Mouse (Mus musculus): ENCODE results near the gene Tas2r104.

The Tas2r104 gene

DNA sequence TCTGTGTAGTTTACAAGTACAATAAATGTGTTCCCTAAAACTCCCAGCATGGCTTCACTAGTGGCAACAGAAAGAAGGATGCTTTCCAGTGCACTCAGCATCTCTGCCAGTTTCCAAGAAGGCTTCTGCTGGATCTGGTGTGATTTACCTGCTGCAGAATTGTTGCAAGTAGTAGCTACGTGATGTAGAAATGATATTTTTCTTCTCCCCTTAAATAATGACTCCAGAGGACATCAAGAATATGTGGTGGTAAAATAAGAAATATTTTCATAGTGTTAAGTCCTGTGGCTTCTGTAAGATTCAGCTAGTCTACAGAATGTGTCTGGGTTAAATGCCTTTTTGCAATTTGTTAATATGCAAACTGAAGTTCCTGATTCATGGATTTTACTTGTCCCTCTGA, at the start of gene Tas2r104:
TSS of gene Tas2r104 (minus strand) at position 101 of the 400 bp plus-strand sequence.
- ATAC-seq (ENCODE audit: low TSS enrichment) = no peak

DNA sequence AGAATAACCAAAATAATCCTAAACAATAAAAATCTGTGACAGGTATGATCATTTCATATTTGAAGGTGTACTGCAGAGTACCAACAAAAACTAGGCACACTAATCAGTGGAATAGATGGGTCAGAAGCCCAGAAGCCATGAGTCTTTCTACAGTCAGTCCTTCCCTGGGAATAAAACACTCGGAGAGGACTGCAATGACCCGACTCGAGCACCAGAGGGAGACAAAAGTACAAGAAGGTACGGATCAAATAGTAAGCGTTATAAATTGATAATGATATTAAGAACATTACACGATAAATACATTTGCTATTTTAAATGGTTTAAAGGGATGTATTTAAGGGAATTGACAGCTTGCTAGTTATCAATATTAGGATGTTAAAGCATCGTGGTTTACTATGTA, 27.3 kb upstream of the Tas2r104 start:
- ATAC-seq (ENCODE audit: low TSS enrichment) = no peak

DNA sequence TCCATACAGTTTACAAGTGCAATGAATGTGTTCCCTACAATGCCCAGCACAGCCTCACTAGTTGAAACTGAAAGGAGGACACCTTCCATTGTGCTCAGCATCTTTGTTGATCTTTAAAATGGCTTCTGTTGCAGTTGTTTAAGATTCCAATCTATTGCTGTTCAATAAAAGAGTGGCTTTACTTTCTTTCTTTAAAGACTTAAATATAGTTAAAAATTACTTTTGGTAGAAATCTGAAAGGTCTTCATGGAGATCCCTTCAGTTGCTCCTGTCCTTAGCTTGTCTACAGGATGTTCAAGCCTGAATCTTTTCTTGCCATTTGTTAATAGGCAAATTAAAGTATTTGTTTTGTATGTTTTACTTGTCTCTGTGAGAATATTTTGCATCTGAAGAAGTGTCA, 4.4 kb upstream of the Tas2r104 start, which contains the start of gene Tas2r114:
TSS of gene Tas2r114 (minus strand) at position 101 of the 400 bp plus-strand sequence.
- ATAC-seq (ENCODE audit: low TSS enrichment) = no peak

DNA sequence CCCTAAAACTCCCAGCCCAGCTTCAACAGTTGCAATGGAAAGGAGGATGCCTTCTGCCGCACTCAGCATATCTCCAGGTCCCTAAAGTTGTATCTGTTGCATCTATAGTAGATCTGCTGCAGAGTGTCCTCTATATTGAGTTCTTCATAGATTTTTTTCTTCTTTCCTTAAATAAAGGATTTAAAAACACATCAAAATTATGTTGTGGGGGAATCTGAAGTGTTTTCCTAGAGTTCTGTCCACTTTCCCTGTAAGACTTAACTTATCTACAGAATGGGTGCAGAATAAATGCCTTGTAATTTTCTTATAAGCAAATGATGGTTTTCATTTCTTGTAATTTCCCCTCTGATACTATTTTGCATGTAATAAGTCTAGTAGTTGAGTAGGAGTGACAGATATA, 1.9 kb upstream of the Tas2r104 start, which contains the start of gene Tas2r105:
TSS of gene Tas2r105 (minus strand) at position 101 of the 400 bp plus-strand sequence.
- no peak for ATAC-seq (ENCODE audit: low TSS enrichment)

DNA sequence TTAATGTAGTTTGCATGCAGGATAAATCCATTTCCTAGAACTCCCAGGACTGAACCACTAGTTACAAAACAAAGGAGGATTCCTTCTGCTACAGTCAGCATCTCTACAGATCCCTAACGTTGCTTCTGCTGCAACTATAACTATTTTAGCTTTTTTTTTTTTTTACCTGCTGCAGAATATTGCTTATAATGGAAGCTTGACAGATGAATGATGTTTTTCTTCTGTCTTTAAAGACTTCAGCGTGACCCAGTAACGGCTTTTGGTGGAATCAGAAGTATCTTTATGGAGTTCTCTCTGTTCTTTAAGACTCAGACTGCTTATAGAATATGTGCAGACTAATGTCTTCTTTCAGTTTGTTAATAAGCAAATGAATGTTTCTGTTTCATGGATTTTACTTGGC, 6.8 kb downstream of the Tas2r104 start, which contains the start of gene Tas2r106:
TSS of gene Tas2r106 (minus strand) at position 101 of the 400 bp plus-strand sequence.
- ATAC-seq (ENCODE audit: low TSS enrichment) = no peak

DNA sequence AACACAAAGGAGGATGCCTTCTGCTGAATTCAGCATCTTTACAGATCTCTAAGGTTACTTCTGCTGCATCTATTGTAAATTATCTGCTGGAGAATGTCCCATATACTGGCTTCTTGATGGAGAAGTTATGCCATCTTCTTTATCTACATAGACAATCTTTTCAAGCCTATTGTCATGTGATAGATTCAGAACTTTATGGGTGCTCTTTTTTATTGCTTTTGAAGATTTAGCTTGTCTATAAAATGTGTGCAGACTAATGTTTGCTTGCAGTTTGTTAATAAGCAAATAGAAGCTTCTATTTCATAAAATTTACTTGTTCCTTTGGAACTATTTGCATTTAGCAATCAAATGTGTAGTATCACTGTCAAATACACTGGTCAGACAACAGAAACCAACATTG, 25.5 kb downstream of the Tas2r104 start, which contains the start of gene Tas2r107:
TSS of gene Tas2r107 (minus strand) at position 101 of the 400 bp plus-strand sequence.
- no peak for ATAC-seq (ENCODE audit: low TSS enrichment)
